In the genomic region with DNA sequence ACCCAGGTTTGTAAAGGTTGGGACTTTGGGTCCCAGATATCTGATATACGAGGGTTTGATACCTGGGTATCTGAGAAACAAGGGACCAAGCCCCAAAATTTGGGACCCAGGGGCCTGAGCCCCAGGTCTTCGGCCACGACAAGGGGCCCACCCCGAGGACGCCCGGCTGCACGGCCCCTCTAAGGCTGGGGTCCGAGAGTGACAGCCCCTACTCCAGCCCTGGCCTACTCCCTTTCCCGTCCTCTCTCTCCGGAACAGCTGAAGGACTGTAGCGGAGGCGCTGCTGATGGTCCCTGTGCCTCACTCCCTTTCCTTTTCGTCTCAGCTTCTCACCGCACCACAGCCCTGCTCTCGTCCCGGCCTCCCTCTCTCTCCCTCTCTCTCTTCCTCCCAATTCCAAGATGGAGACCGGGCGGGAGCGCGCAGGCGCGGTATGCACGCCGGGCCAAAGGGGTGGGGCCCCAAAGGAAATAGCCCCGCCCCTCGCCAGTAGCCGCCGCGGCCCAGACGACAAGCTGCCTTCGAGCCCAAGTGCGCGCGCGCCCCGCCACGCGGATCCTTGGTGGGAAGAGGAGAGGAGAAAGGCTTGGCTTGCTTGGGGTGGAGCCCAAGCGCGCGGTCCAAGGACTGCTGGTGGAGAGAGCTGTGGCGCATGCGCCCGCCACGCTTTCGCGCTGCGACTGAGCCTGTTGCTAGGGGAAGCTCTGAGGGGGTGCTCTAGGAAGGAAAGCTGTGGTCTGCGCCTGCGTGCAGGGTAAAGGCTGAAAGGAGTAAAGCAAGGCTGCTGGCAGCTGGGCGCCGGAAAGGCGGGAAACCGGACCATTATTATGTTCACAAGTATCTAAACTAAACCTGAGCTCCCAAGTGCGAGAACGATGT, we compare ENCODE assay signal across 8 mouse cellular contexts. TPM values are rescaled to one million over a fixed set of nuclear protein-coding genes. Genes with fewer than 3 reads are reported as not detected.
A peak's percentile ranks its signal among the peaks of the same experiment; 100 is the strongest.
DNase-seq lines count a peak whose midpoint lies in the region; ATAC-seq lines count a peak whose summit lies in the region.

Gene Taok2 (minus strand): TSS at position 418 of the 879 bp plus-strand sequence.

- no peaks in the 10 kb centered on the region for H3K27me3 ChIP-seq in hindbrain, embryonic 12.5 days

- no peaks in the 10 kb centered on the region for H3K9me3 ChIP-seq in hindbrain, embryonic 12.5 days (replicated peaks)

- peak; percentile 97 for ATAC-seq in hindbrain, embryonic 12.5 days (ENCODE audit: low FRiP score)

- H3K4me2 ChIP-seq in hindbrain, embryonic 12.5 days (replicated peaks) = peak within 1 kb of the TSS; percentile 97

- H3K9ac ChIP-seq in hindbrain, embryonic 12.5 days = peak within 1 kb of the TSS; percentile 93

- peaks cover 10% of the 10 kb centered on the region for H3K36me3 ChIP-seq in hindbrain, embryonic 12.5 days

- H3K27ac ChIP-seq in hindbrain, embryonic 12.5 days = peak within 1 kb of the TSS; percentile 95

- DNase-seq in Muller cell, postnatal 12 days (ENCODE audit: inconsistent ontology term) = peak; percentile 100
- peak; percentile 99 for DNase-seq in cerebellum, adult 9-11 months
- DNase-seq in frontal cortex, postnatal 10 days (ENCODE audit: low spot score in 2 of 2) = peak; percentile 98 to 99
- DNase-seq in layer of hippocampus, postnatal 14 days (ENCODE audit: low spot score in 2 of 2) = peak; percentile 98
- peak; percentile 98 for DNase-seq in lung, postnatal 14 days
- peak; percentile 87 for DNase-seq in retina, adult 2 months (ENCODE audit: low read depth, low spot score)
- DNase-seq in thymus, postnatal 36 days = peak; percentile 93 to 95

- under 1% methylated on average over 56 of the region's 56 CpGs for WGBS in hindbrain, embryonic 12.5 days

- peaks cover 36% of the 10 kb centered on the region for H3K4me1 ChIP-seq in hindbrain, embryonic 12.5 days

- H3K4me3 ChIP-seq in hindbrain, embryonic 12.5 days = peak within 1 kb of the TSS; percentile 79

RNA-seq across cellular contexts. Expression of gene Taok2, which starts in this region (rescaled TPM):
- 63.5 and 66.6 TPM in 2 replicates for polyA plus RNA-seq in hindbrain, embryonic 12.5 days (2016; fragmentation: Nextera tagmentation; extraction: Ambion mirVana)
- total RNA-seq in layer of hippocampus, postnatal 14 days (2021) = 100 to 1,000 TPM; 141 to 147 TPM

Comparison
In these comparisons a context has a peak if more than half of its experiments do, and no peak if none do; other contexts are left out.
1. Peak in every context shown above with its lines: DNase-seq, ATAC-seq, H3K4me3 ChIP-seq and H3K27ac ChIP-seq.